Mouse (Mus musculus): ENCODE results near the gene Tmem119. TPM values are rescaled to one million over a fixed set of nuclear protein-coding genes. Genes with fewer than 3 reads are reported as not detected.

Gene Tmem119
- total and polyA plus RNA-seq, 3 experiments = 3.6 to 7.3 (median 5.8) TPM

DNA sequence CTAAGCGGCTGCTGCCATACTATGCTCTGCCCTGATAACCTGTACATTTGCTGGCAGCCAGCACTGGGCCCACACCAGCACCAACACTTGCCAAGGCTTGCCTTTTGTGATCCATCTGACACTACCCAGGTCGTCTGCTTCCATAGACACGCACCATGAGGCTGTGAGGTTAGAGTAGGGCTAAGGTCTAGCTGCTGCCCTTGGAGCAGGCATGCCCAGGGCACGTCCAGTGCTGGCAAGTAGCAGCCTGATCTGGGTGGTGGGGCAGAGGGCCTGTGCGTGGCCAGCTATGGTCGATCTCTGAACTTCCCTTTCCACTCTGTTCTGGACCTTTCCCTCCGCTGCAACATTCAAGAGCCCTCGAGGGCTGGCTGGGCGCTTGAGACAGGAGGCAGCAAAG lies 42.6 kb upstream of the Tmem119 start:
- 89% methylated on average over 9 of the region's 9 CpGs for WGBS
- no peak for DNase-seq
- intact Hi-C loops (cut with DNase I) = no loop called here
- H3K9ac ChIP-seq (ENCODE audit: low read depth, low read length) = no peak overlapping the region
- TF ChIP-seq EP300 (IDR thresholded peaks at IDR 0.05; ENCODE audit: insufficient read depth, low read depth, low read length) (no peak), CTCF (IDR thresholded peaks at IDR 0.05) (no peak), POLR2A (IDR thresholded peaks at IDR 0.05; ENCODE audit: insufficient read depth, low read depth, low read length) (no peak)
- H3K79me2 ChIP-seq (replicated peaks; ENCODE audit: control insufficient read depth, insufficient read depth, low read length) = no peaks in the 10 kb centered on the region
- no peak overlapping the region for H3K4me3 ChIP-seq
- no peaks in the 10 kb centered on the region for H3K36me3 ChIP-seq (ENCODE audit: control insufficient read depth, insufficient read depth, low read length)
- no peaks in the 10 kb centered on the region for H3K27me3 ChIP-seq (ENCODE audit: control insufficient read depth, insufficient read depth, low read length)
- no peak overlapping the region for H3K27ac ChIP-seq
- H3K4me1 ChIP-seq (ENCODE audit: control insufficient read depth, insufficient read depth, low read length) = 0 out of 2 replicates have a peak, but pooled peaks cover 2% of the 10 kb centered on the region

DNA sequence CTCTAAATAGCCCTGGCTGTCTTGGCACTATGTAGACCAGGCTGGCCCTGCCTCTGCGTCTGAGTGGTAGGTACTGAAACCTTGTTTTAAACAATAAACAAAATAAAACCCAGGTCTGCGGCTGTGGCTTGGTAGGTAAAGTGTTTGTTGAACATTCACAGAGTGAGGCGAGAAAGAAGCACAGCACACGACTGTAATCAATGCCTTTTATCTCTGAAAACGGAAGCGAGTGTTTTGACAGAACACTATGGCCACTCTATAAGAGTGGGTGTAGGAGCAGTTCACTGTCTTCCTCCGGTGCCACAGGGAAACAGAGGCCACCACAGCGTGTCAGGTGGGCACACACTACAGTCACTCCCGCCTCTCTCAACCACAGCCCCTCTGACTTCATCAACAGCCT lies 41.9 kb upstream of the Tmem119 start:
- Histone ChIP-seq H3K27ac (no peak overlapping the region), H3K27me3 (ENCODE audit: control insufficient read depth, insufficient read depth, low read length) (no peaks in the 10 kb centered on the region), H3K4me1 (ENCODE audit: control insufficient read depth, insufficient read depth, low read length) (0 out of 2 replicates have a peak, but pooled peaks cover 2% of the 10 kb centered on the region), H3K9ac (ENCODE audit: low read depth, low read length) (no peak overlapping the region), H3K4me3 (no peak overlapping the region), H3K79me2 (replicated peaks; ENCODE audit: control insufficient read depth, insufficient read depth, low read length) (no peaks in the 10 kb centered on the region), H3K36me3 (ENCODE audit: control insufficient read depth, insufficient read depth, low read length) (no peaks in the 10 kb centered on the region)
- 72% methylated on average over 9 of the region's 9 CpGs for WGBS
- TF ChIP-seq POLR2A (IDR thresholded peaks at IDR 0.05; ENCODE audit: insufficient read depth, low read depth, low read length) (no peak), EP300 (IDR thresholded peaks at IDR 0.05; ENCODE audit: insufficient read depth, low read depth, low read length) (no peak), CTCF (IDR thresholded peaks at IDR 0.05) (no peak)
- DNase-seq = no peak
- intact Hi-C loops (cut with DNase I) = no loop called here

DNA sequence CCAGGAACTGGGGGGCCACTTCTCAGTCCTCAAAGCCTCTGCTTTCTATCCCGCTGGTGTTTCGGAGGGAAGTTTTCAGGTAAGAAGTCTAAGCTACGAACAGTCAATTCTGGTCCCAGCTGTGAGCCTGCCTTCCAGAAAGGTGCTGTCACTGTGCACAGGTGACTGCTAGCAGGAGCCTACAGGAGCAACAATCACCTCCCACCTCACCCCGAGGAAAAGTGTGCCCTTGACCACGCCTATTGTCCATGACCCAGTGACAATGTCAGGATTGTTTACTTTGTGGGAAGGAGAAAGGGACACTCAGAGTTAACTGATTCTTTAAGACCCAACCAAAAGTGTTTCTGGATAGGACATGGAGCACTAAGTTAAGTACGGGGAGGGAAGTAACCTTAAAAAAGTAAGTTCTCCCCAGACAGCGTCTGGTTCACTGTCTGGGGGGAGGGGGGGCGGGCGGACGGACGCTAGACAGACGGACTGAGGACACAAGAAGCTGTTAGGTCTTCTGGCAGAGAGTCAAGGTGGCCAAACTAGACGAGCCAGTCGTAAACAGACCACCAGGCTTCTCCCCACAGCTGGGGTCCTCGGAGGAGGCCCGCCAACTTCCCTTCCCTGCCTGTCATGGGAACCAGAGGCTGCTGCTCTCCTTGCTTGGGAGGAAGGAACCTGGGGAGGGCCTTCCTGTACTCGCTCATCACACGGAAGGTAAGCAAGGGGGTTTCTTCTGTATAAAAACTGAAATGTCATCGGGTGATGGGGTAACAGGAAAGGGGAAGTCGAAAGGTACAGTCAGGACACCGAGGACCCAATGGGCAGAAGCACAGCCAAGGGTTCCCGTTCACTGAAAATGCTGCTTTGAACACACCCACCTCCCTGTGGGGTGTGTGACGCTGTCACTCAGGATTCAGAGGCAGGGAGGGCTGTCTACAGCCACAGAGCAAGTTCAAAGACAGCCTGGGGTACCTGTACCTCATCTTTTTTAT lies 41.2 kb upstream of the Tmem119 start:
- intact Hi-C loops (cut with DNase I) = no loop called here
- no peak for TF ChIP-seq CTCF (IDR thresholded peaks at IDR 0.05)
- TF ChIP-seq EP300 (IDR thresholded peaks at IDR 0.05; ENCODE audit: insufficient read depth, low read depth, low read length) = no peak
- TF ChIP-seq POLR2A (IDR thresholded peaks at IDR 0.05; ENCODE audit: insufficient read depth, low read depth, low read length) = no peak
- no peaks in the 10 kb centered on the region for H3K27me3 ChIP-seq (ENCODE audit: control insufficient read depth, insufficient read depth, low read length)
- no peak overlapping the region for H3K4me3 ChIP-seq
- no peak overlapping the region for H3K9ac ChIP-seq (ENCODE audit: low read depth, low read length)
- H3K4me1 ChIP-seq (ENCODE audit: control insufficient read depth, insufficient read depth, low read length) = 0 out of 2 replicates have a peak, but pooled peaks cover 2% of the 10 kb centered on the region
- no peak for DNase-seq
- no peaks in the 10 kb centered on the region for H3K79me2 ChIP-seq (replicated peaks; ENCODE audit: control insufficient read depth, insufficient read depth, low read length)
- WGBS = 60% methylated on average over 23 of the region's 23 CpGs
- H3K36me3 ChIP-seq (ENCODE audit: control insufficient read depth, insufficient read depth, low read length) = no peaks in the 10 kb centered on the region
- no peak overlapping the region for H3K27ac ChIP-seq

GRCm38 (mm10) chr5:113840443-113840842 lies 40.1 kb upstream of the Tmem119 start:
- Histone ChIP-seq H3K27ac (no peak overlapping the region), H3K36me3 (ENCODE audit: control insufficient read depth, insufficient read depth, low read length) (no peaks in the 10 kb centered on the region), H3K27me3 (ENCODE audit: control insufficient read depth, insufficient read depth, low read length) (no peaks in the 10 kb centered on the region), H3K79me2 (replicated peaks; ENCODE audit: control insufficient read depth, insufficient read depth, low read length) (no peaks in the 10 kb centered on the region), H3K4me1 (ENCODE audit: control insufficient read depth, insufficient read depth, low read length) (0 out of 2 replicates have a peak, but pooled peaks cover 2% of the 10 kb centered on the region), H3K4me3 (no peak overlapping the region), H3K9ac (ENCODE audit: low read depth, low read length) (no peak overlapping the region)
- intact Hi-C loops (cut with DNase I) = no loop called here
- WGBS = 80% methylated on average over 4 of the region's 4 CpGs
- no peak for DNase-seq
- no peak for TF ChIP-seq POLR2A (IDR thresholded peaks at IDR 0.05; ENCODE audit: insufficient read depth, low read depth, low read length)
- TF ChIP-seq CTCF (IDR thresholded peaks at IDR 0.05) = no peak
- no peak for TF ChIP-seq EP300 (IDR thresholded peaks at IDR 0.05; ENCODE audit: insufficient read depth, low read depth, low read length)

GRCm38 (mm10) chr5:113836961-113837360 lies 36.6 kb upstream of the Tmem119 start:
- Histone ChIP-seq H3K27me3 (ENCODE audit: control insufficient read depth, insufficient read depth, low read length) (no peaks in the 10 kb centered on the region), H3K27ac (no peak overlapping the region), H3K9ac (ENCODE audit: low read depth, low read length) (no peak overlapping the region), H3K36me3 (ENCODE audit: control insufficient read depth, insufficient read depth, low read length) (no peaks in the 10 kb centered on the region), H3K79me2 (replicated peaks; ENCODE audit: control insufficient read depth, insufficient read depth, low read length) (no peaks in the 10 kb centered on the region), H3K4me3 (no peak overlapping the region), H3K4me1 (ENCODE audit: control insufficient read depth, insufficient read depth, low read length) (0 out of 2 replicates have a peak, but pooled peaks cover 2% of the 10 kb centered on the region)
- no peak for DNase-seq
- no peak for TF ChIP-seq CTCF (IDR thresholded peaks at IDR 0.05)
- TF ChIP-seq EP300 (IDR thresholded peaks at IDR 0.05; ENCODE audit: insufficient read depth, low read depth, low read length) = no peak
- TF ChIP-seq POLR2A (IDR thresholded peaks at IDR 0.05; ENCODE audit: insufficient read depth, low read depth, low read length) = no peak
- 75% methylated on average over 10 of the region's 10 CpGs for WGBS
- intact Hi-C loops (cut with DNase I) = no loop called here
